Mouse (Mus musculus) thymus, adult 2 months (tissue): ENCODE data around the gene Adgrl3.

Experiments
- CTCF ChIP-seq: fragments of 200-500 bp; IDR thresholded peaks from 2 replicates; pipeline ENCODE4 v1.5.1; 2012; ENCODE audit warnings: mild to moderate bottlenecking, control low read depth, low read length, moderate library complexity, borderline replicate concordance; ENCODE audit not compliant: control insufficient read depth, poor library complexity, insufficient read depth; ENCODE audit errors: extremely low read depth
- POLR2A ChIP-seq: fragments of 200-500 bp; IDR thresholded peaks from 2 replicates; pipeline ENCODE4 v1.6.1; 2012; ENCODE audit warnings: mild to moderate bottlenecking, low read length, control low read depth, moderate library complexity; ENCODE audit not compliant: control insufficient read depth, poor library complexity, insufficient read depth; ENCODE audit errors: extremely low read depth

- no peak for TF ChIP-seq POLR2A
- no peak for TF ChIP-seq CTCF
These were observed 716.1 kb downstream of the Adgrl3 start for GRCm38 (mm10) chr5:81736008-81736407.
